Mouse (Mus musculus) embryonic facial prominence, embryonic 13.5 days (tissue): ENCODE data around the gene Ammecr1. TPM values are rescaled to one million over a fixed set of nuclear protein-coding genes. Genes with fewer than 3 reads are reported as not detected.

ENCODE experiments used
- ATAC-seq: fragments of 200-750 bp; cut with Nextera tagmentation; 2 replicates; pipeline ENCODE4 v1.8.0; 2017; ENCODE audit warnings: low read depth; ENCODE audit not compliant: insufficient number of reproducible peaks, insufficient read depth, low FRiP score, low TSS enrichment
- H3K27ac ChIP-seq: fragments of 300-500 bp; sonication (generic); 2 replicates; pipeline ENCODE4 v1.5.1; 2015; ENCODE audit warnings: moderate library complexity, mild to moderate bottlenecking, inconsistent platforms
- H3K27me3 ChIP-seq: fragments of 300-500 bp; sonication (generic); 2 replicates; pipeline ENCODE4 v1.6.1; 2015; ENCODE audit warnings: mild to moderate bottlenecking, inconsistent platforms
- H3K36me3 ChIP-seq: fragments of 300-500 bp; sonication (generic); 2 replicates; pipeline ENCODE4 v1.6.1; 2015; ENCODE audit warnings: mild to moderate bottlenecking, inconsistent platforms
- H3K4me1 ChIP-seq: fragments of 300-500 bp; sonication (generic); 2 replicates; pipeline ENCODE4 v1.6.1; 2015; ENCODE audit warnings: inconsistent platforms
- H3K4me2 ChIP-seq: fragments of 300-500 bp; sonication (generic); 2 replicates; pipeline ENCODE4 v1.6.1; 2015; ENCODE audit warnings: moderate library complexity, mild to moderate bottlenecking, inconsistent platforms
- H3K4me3 ChIP-seq: fragments of 300-500 bp; sonication (generic); 2 replicates; pipeline ENCODE4 v1.5.1; 2015; ENCODE audit warnings: mild to moderate bottlenecking, inconsistent platforms
- H3K9ac ChIP-seq: fragments of 300-500 bp; sonication (generic); 2 replicates; pipeline ENCODE4 v1.6.1; 2015; ENCODE audit warnings: mild to moderate bottlenecking, inconsistent platforms
- H3K9me3 ChIP-seq: fragments of 300-500 bp; sonication (generic); 2 replicates; pipeline ENCODE4 v1.6.1; 2016; ENCODE audit warnings: inconsistent platforms
- WGBS: fragments of 180-500 bp; shearing (Covaris S2); methylation state at CpG from one replicate; pipeline ENCODE4 v1.1.7; 2015; ENCODE audit warnings: mixed read lengths; 5-methylcytosine and 5-hydroxymethylcytosine counted together
- polyA plus RNA-seq: library from polyadenylated mRNA; unstranded; fragments of >200 nt; fragmentation: Nextera tagmentation; extraction: Ambion mirVana; gene quantifications from 2 replicates; pipeline ENCODE4 v1.2.1, GENCODE M21; 2015

The Ammecr1 gene
- polyA plus RNA-seq, 1 experiment from 2014 or later, result 15.2 TPM

DNA sequence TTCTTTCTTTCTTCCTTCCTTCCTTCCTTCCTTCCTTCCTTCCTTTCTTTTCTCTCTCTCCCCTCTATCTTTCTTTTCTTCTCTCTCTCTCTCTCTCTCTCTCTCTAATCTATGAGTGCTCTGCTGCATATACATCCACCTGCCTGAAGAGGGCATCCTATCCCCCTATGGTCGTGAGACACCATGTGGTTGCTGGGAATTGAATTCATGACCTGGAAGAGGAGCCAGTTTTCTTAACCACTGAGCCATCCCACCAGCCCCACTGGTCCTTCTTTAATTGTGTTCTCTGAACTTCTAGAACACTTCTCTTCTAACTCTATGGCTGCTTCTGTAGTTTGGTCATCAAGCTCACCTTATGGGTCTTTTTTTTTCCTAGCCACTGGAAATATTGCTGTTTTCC is 138.9 kb downstream of the Ammecr1 start:
- Histone ChIP-seq H3K27ac (no peak overlapping the region), H3K9me3 (no peaks in the 10 kb centered on the region), H3K9ac (no peak overlapping the region), H3K36me3 (no peaks in the 10 kb centered on the region), H3K27me3 (peaks cover 4% of the 10 kb centered on the region; the same call in 1 of the 2 replicates), H3K4me3 (no peak overlapping the region), H3K4me2 (no peak overlapping the region), H3K4me1 (0 out of 2 replicates have a peak, but pooled peaks cover 2% of the 10 kb centered on the region)
- WGBS, result 53% methylated on average over 1 of the region's 1 CpGs
- ATAC-seq, result no peak

DNA sequence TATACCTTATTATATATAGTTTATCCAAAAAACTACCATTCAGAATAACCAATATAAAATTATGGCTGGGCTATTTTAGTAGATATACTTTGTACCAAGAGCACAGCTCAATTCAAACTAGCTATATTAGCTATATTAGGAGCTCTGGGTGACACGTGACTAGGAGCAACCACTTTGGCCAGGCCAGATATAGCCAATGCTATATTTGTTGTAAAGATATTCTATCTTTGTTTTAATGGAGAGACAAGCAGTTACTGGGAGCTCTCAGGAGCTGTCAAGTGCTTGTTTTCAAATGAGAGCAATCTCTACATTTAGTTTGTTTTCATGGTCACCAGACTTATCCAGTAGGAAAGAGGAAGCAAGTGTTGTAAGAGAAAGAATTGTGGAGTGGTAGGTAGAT is 141.2 kb downstream of the Ammecr1 start:
- no peak overlapping the region for H3K9ac ChIP-seq

DNA sequence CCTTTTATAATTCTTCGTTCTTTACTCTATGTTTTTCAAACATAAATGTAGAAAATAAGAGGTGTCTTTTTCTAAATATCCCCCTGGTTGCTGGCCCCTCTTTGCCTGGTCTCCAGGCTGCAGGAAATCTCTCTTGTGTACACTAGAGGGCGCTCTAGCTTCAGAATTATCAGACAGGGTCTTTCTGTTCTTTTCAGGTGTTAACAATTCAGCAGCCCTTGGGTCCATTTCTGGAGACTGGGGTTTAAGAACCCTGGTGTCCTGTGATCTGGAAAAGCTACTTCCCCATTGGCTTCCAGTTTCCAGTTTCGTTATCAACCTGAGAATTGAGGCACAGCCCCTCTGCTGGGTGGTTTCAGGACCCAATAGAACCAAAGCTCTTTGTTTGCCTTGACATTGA is 144.7 kb downstream of the Ammecr1 start:
- Histone ChIP-seq H3K4me3 (no peak overlapping the region), H3K4me1 (0 out of 2 replicates have a peak, but pooled peaks cover 4% of the 10 kb centered on the region), H3K27ac (no peak overlapping the region), H3K36me3 (no peaks in the 10 kb centered on the region), H3K9ac (no peak overlapping the region), H3K9me3 (no peaks in the 10 kb centered on the region), H3K4me2 (no peak overlapping the region), H3K27me3 (no peaks in the 10 kb centered on the region; the same call in 1 of the 2 replicates)
- 32% methylated on average over 3 of the region's 3 CpGs for WGBS
- no peak for ATAC-seq

More for the DNA sequence above, 141.2 kb downstream of the Ammecr1 start:
- H3K27me3 ChIP-seq, result peaks cover 4% of the 10 kb centered on the region; the same call in 1 of the 2 replicates
- 61% methylated on average over 1 of the region's 1 CpGs for WGBS
- H3K4me2 ChIP-seq, result no peak overlapping the region
- no peaks in the 10 kb centered on the region for H3K36me3 ChIP-seq
- 0 out of 2 replicates have a peak, but pooled peaks cover 4% of the 10 kb centered on the region for H3K4me1 ChIP-seq
- no peak overlapping the region for H3K4me3 ChIP-seq
- ATAC-seq, result no peak
- H3K9me3 ChIP-seq, result no peaks in the 10 kb centered on the region
- H3K27ac ChIP-seq, result no peak overlapping the region

DNA sequence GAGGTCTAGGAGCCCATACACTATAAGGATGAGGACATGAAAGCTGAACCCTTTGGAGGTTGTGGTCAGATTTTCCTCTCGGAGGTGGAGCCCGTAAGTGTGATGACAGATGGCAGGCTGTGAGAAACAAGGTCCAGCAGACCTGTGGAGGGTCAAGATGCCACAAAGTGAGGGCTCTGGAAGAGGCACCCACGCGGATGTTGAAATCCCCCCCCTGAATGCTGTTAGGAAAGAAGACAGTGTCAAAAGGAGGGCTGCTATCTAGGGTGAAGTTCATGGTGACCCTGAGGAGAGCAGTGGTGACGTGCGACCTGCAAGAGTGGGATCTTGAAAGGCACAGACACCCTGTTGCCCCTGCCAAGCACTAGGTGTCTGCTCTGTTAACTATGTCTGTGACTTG is 145.3 kb downstream of the Ammecr1 start:
- H3K9me3 ChIP-seq, result no peaks in the 10 kb centered on the region
- no peak for ATAC-seq
- no peak overlapping the region for H3K9ac ChIP-seq
- 85% methylated on average over 6 of the region's 6 CpGs for WGBS
- no peak overlapping the region for H3K4me2 ChIP-seq
- no peak overlapping the region for H3K4me3 ChIP-seq
- 0 out of 2 replicates have a peak, but pooled peaks cover 4% of the 10 kb centered on the region for H3K4me1 ChIP-seq
- no peaks in the 10 kb centered on the region; the same call in 1 of the 2 replicates for H3K27me3 ChIP-seq
- H3K27ac ChIP-seq, result no peak overlapping the region
- no peaks in the 10 kb centered on the region for H3K36me3 ChIP-seq

DNA sequence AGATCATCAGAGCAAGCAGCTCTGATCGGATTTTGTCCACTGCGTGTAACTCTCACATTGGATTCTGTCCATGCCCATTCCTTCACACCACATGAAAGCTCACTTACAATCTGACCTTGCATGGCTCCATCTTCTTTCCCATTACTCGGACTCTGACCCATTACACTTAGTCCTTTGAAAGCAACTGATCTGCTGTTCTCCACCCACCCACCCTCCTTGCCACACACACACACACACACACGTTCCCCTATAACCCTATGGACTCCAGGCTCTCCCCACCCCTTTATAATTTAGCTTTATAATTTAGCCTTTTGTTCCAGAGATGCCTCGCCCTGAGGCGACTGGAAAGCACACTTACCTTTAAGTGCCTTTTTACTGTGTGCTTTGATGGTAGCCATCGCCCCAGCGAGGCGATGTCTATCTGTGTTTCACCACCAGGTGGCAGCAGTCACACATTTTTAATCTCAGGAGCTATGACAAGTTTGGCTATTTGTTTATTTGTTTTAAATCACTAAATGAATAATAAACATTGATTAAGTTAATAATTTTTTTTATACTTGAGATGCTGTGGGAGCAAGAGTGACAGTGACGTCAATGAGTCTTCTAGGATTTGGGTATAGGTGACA is 148.4 kb downstream of the Ammecr1 start:
- Histone ChIP-seq H3K27ac (no peak overlapping the region), H3K4me2 (no peak overlapping the region), H3K36me3 (no peaks in the 10 kb centered on the region), H3K27me3 (no peaks in the 10 kb centered on the region; the same call in 1 of the 2 replicates), H3K9me3 (no peaks in the 10 kb centered on the region), H3K4me1 (peaks cover 6% of the 10 kb centered on the region; the same call in 1 of the 2 replicates), H3K9ac (no peak overlapping the region), H3K4me3 (no peak overlapping the region)
- no peak for ATAC-seq
- WGBS, result 43% methylated on average over 10 of the region's 10 CpGs

DNA sequence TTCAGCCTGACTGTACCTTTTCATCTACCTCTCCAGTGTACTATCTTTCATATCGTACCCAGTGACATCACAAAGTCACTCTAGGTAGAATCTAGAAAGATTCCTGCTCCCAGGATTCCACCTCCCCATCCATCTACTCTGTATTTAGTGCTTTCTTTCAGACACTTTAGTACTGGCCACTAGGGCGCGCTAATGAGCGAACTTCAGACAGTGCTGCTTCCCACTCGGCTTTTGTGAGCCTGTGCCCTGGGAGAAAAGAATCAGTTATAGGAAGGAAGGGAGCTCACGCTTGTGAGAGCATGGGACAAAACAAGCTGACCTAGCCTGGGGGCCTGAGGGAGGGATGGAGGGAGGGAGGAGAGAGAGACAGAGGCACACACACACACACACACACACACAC is 153.4 kb downstream of the Ammecr1 start:
- H3K9ac ChIP-seq, result no peak overlapping the region
- H3K9me3 ChIP-seq, result no peaks in the 10 kb centered on the region
- H3K4me3 ChIP-seq, result no peak overlapping the region
- no peak overlapping the region for H3K27ac ChIP-seq
- peaks cover 2% of the 10 kb centered on the region; the same call in 1 of the 2 replicates for H3K4me1 ChIP-seq
- H3K4me2 ChIP-seq, result no peak overlapping the region
- 19% methylated on average over 6 of the region's 6 CpGs for WGBS
- H3K27me3 ChIP-seq, result no peaks in the 10 kb centered on the region; the same call in 1 of the 2 replicates
- 0 out of 2 replicates have a peak, but pooled peaks cover 7% of the 10 kb centered on the region for H3K36me3 ChIP-seq
- no peak for ATAC-seq

DNA sequence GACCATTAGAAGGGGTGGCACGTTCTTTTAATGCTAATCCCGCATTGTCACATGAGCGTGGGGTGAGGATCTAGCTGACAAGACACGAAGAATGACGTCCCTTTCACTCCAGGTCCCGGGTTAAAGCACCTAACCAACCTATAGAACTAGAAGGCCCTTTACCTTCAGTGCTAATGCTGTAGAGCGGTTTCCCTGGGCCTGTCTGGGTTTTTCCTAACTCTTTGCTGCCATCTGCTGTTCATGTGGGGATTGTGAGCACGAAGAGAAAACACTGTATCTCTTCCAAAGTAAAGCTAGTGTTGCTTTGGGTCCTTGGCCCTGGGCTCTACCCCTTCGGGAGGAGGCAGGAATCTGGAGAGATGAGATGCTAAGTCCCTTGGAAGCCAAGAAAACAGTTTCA is 158.1 kb downstream of the Ammecr1 start:
- Histone ChIP-seq H3K9ac (no peak overlapping the region), H3K27ac (no peak overlapping the region), H3K4me3 (no peak overlapping the region), H3K36me3 (0 out of 2 replicates have a peak, but pooled peaks cover 7% of the 10 kb centered on the region), H3K27me3 (peaks cover 8% of the 10 kb centered on the region; the same call in 1 of the 2 replicates), H3K4me1 (no peaks in the 10 kb centered on the region), H3K4me2 (no peak overlapping the region), H3K9me3 (no peaks in the 10 kb centered on the region)
- WGBS, result 41% methylated on average over 9 of the region's 9 CpGs
- ATAC-seq, result no peak

DNA sequence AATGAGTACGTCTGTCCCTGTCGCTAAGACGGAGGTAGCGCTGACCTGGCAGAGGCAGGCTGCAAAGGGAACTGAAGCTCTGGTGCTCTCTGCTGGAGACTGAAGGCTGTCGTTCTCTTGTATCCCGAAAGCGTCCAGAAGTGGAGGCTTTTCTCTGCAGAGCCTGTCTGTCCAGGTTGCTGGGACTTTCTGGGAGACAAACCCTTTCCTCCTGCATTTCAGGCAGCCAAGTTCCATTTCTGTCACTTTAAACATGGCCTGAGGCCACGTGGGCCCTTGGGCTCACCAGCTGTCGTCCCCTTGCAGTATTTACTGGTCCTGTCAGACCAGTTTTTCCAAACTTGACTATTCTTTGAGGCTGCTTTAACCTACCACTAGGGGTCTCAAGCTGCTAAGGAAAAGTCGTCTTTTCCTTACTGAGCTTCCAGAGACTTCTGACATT is 159.9 kb downstream of the Ammecr1 start:
- Histone ChIP-seq H3K9me3 (no peaks in the 10 kb centered on the region), H3K9ac (no peak overlapping the region), H3K4me3 (no peak overlapping the region), H3K27ac (no peak overlapping the region), H3K36me3 (0 out of 2 replicates have a peak, but pooled peaks cover 7% of the 10 kb centered on the region), H3K4me1 (no peaks in the 10 kb centered on the region), H3K27me3 (peaks cover 8% of the 10 kb centered on the region; the same call in 1 of the 2 replicates), H3K4me2 (no peak overlapping the region)
- WGBS, result 32% methylated on average over 10 of the region's 10 CpGs
- ATAC-seq, result no peak

DNA sequence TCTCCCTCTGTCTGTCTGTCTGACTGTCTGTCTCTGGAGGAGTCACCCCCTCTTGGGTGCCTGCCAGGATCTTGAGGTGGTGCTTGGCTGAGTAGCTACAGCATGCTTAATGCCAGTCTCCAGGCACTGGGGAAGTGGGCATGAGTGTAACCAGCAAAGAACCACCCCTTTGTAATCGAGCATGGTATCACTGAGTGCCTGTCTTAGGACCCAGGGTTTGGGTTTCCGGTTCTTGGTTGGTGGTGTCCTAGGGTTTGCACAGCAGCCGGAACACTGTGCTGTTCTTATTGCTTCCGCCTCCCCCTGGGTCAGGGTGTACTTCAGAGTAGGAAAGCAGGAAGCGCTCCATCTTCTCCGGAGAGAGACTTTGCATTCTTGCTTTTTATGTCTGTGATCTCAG is 160.4 kb downstream of the Ammecr1 start:
- no peak overlapping the region for H3K4me2 ChIP-seq
- WGBS, result 70% methylated on average over 6 of the region's 6 CpGs
- 0 out of 2 replicates have a peak, but pooled peaks cover 7% of the 10 kb centered on the region for H3K36me3 ChIP-seq
- no peak overlapping the region for H3K9ac ChIP-seq
- no peaks in the 10 kb centered on the region for H3K4me1 ChIP-seq
- no peak overlapping the region for H3K4me3 ChIP-seq
- no peak overlapping the region for H3K27ac ChIP-seq
- ATAC-seq, result no peak
- peaks cover 8% of the 10 kb centered on the region; the same call in 1 of the 2 replicates for H3K27me3 ChIP-seq
- no peaks in the 10 kb centered on the region for H3K9me3 ChIP-seq

DNA sequence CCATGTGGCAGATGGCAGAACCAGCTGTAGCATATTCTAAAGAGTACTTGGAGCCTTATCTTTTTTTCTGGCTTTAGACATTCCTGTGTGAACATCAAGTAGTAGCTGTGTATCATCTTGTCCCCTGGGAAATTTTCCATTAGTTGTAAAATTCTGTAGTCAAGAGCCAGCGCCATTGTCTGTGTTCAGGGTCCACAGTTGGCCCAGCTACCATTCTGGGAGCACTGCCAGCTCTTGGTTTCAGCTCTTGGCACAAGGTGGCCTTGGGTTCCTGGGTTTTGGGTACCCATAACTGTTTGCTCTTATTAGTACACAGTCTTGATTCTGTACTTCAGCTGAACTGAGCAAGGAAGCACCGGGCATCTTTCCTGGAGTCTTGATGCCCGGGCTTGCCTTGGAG is 161.9 kb downstream of the Ammecr1 start:
- 90% methylated on average over 3 of the region's 3 CpGs for WGBS

More for the DNA sequence above, 161.9 kb downstream of the Ammecr1 start:
- ATAC-seq, result no peak
- Histone ChIP-seq H3K4me3 (no peak overlapping the region), H3K27ac (no peak overlapping the region), H3K4me2 (no peak overlapping the region), H3K36me3 (0 out of 2 replicates have a peak, but pooled peaks cover 7% of the 10 kb centered on the region), H3K9me3 (no peaks in the 10 kb centered on the region), H3K27me3 (peaks cover 8% of the 10 kb centered on the region; the same call in 1 of the 2 replicates), H3K9ac (no peak overlapping the region), H3K4me1 (no peaks in the 10 kb centered on the region)
